Mouse (Mus musculus) lung, embryonic 15.5 days (tissue): Measurements from ENCODE around the gene Lama5. TPM values are rescaled to one million over a fixed set of nuclear protein-coding genes. Genes with fewer than 3 reads are reported as not detected.
A peak's percentile ranks its signal among the peaks of the same experiment; 100 is the strongest.

Experiments
- ATAC-seq: fragments of 200-750 bp; cut with Nextera tagmentation; 2 replicates; pipeline ENCODE4 v1.8.0; 2017; ENCODE audit warnings: moderate number of reproducible peaks, borderline replicate concordance; ENCODE audit not compliant: low FRiP score, low TSS enrichment; ENCODE audit errors: extremely low read depth
- H3K27ac ChIP-seq: fragments of 300-500 bp; sonication (generic); 2 replicates; pipeline ENCODE4 v1.5.1; 2015; ENCODE audit warnings: moderate library complexity, mild to moderate bottlenecking, inconsistent platforms
- H3K27me3 ChIP-seq: fragments of 300-500 bp; sonication (generic); 2 replicates; pipeline ENCODE4 v1.6.1; 2015; ENCODE audit warnings: inconsistent platforms
- H3K36me3 ChIP-seq: fragments of 300-500 bp; sonication (generic); 2 replicates; pipeline ENCODE4 v1.6.1; 2015; ENCODE audit warnings: inconsistent platforms
- H3K4me1 ChIP-seq: fragments of 300-500 bp; sonication (generic); 2 replicates; pipeline ENCODE4 v1.6.1; 2015; ENCODE audit warnings: inconsistent platforms
- H3K4me2 ChIP-seq: fragments of 300-500 bp; sonication (generic); 2 replicates; pipeline ENCODE4 v1.6.1; 2015; ENCODE audit warnings: inconsistent platforms, mild to moderate bottlenecking, moderate library complexity
- H3K4me3 ChIP-seq: fragments of 300-500 bp; sonication (generic); 2 replicates; pipeline ENCODE4 v1.5.1; 2015; ENCODE audit warnings: mild to moderate bottlenecking, inconsistent platforms
- H3K9ac ChIP-seq: fragments of 300-500 bp; sonication (generic); 2 replicates; pipeline ENCODE4 v1.6.1; 2015; ENCODE audit warnings: inconsistent platforms
- H3K9me3 ChIP-seq: fragments of 300-500 bp; sonication (generic); 2 replicates; pipeline ENCODE4 v1.6.1; 2016; ENCODE audit warnings: inconsistent platforms
- WGBS: fragments of 180-500 bp; shearing (Covaris S2); methylation state at CpG from one replicate; pipeline ENCODE4 v1.1.7; 2015; 5-methylcytosine and 5-hydroxymethylcytosine counted together
- polyA plus RNA-seq: library from polyadenylated mRNA; unstranded; fragments of >200 nt; fragmentation: Nextera tagmentation; extraction: Ambion mirVana; gene quantifications from 2 replicates; pipeline ENCODE4 v1.2.1, GENCODE M21; 2015

Lama5 gene
- polyA plus RNA-seq, 1 experiment from 2014 or later = 83.2 TPM

GRCm38 (mm10) chr2:180250930-180251611 lies 25.4 kb upstream of the Lama5 start:
- 27% methylated on average over 11 of the region's 11 CpGs for WGBS
- Histone ChIP-seq H3K4me2 (no peak overlapping the region), H3K9me3 (no peaks in the 10 kb centered on the region), H3K27me3 (no peaks in the 10 kb centered on the region), H3K36me3 (no peaks in the 10 kb centered on the region), H3K4me1 (peaks cover 10% of the 10 kb centered on the region), H3K9ac (no peak overlapping the region), H3K27ac (no peak overlapping the region), H3K4me3 (no peak overlapping the region)
- ATAC-seq = peak; percentile 84; the same call in 1 of the 2 replicates

- ATAC-seq = no peak
- H3K27me3 ChIP-seq = no peaks in the 10 kb centered on the region
- 53% methylated on average over 9 of the region's 9 CpGs for WGBS
- no peak overlapping the region for H3K4me2 ChIP-seq
- no peak overlapping the region for H3K4me3 ChIP-seq
- H3K27ac ChIP-seq = no peak overlapping the region
- 0 out of 2 replicates have a peak, but pooled peaks cover 7% of the 10 kb centered on the region for H3K4me1 ChIP-seq
- no peaks in the 10 kb centered on the region for H3K9me3 ChIP-seq
- H3K36me3 ChIP-seq = no peaks in the 10 kb centered on the region
- H3K9ac ChIP-seq = no peak overlapping the region
Observed at GRCm38 (mm10) chr2:180248947-180249660, 23.4 kb upstream of the Lama5 start.

GRCm38 (mm10) chr2:180247916-180248315 lies 22.3 kb upstream of the Lama5 start:
- no peaks in the 10 kb centered on the region for H3K36me3 ChIP-seq
- no peak overlapping the region for H3K4me3 ChIP-seq
- ATAC-seq = no peak
- H3K27me3 ChIP-seq = no peaks in the 10 kb centered on the region
- no peak overlapping the region for H3K27ac ChIP-seq
- no peak overlapping the region for H3K4me2 ChIP-seq
- H3K9me3 ChIP-seq = no peaks in the 10 kb centered on the region
- no peak overlapping the region for H3K9ac ChIP-seq
- H3K4me1 ChIP-seq = 0 out of 2 replicates have a peak, but pooled peaks cover 7% of the 10 kb centered on the region
- 84% methylated on average over 5 of the region's 5 CpGs for WGBS

GRCm38 (mm10) chr2:180243108-180243507 lies 17.4 kb upstream of the Lama5 start:
- ATAC-seq = no peak
- WGBS = 63% methylated on average over 4 of the region's 4 CpGs
- Histone ChIP-seq H3K4me1 (no peaks in the 10 kb centered on the region), H3K36me3 (no peaks in the 10 kb centered on the region), H3K9me3 (no peaks in the 10 kb centered on the region), H3K4me3 (no peak overlapping the region), H3K27me3 (no peaks in the 10 kb centered on the region), H3K9ac (no peak overlapping the region), H3K4me2 (no peak overlapping the region), H3K27ac (no peak overlapping the region)

- no peaks in the 10 kb centered on the region for H3K9me3 ChIP-seq
- no peak overlapping the region for H3K4me2 ChIP-seq
- 52% methylated on average over 5 of the region's 5 CpGs for WGBS
- no peak overlapping the region for H3K9ac ChIP-seq
- no peaks in the 10 kb centered on the region for H3K36me3 ChIP-seq
- H3K27me3 ChIP-seq = no peaks in the 10 kb centered on the region
- peaks cover 27% of the 10 kb centered on the region for H3K4me1 ChIP-seq
- no peak overlapping the region for H3K27ac ChIP-seq
- no peak for ATAC-seq
- H3K4me3 ChIP-seq = no peak overlapping the region
Observed at GRCm38 (mm10) chr2:180238591-180238990, 12.9 kb upstream of the Lama5 start.

GRCm38 (mm10) chr2:180237601-180238345 lies 12.1 kb upstream of the Lama5 start:
- WGBS = 86% methylated on average over 7 of the region's 7 CpGs
- Histone ChIP-seq H3K9me3 (no peaks in the 10 kb centered on the region), H3K4me3 (no peak overlapping the region), H3K27me3 (no peaks in the 10 kb centered on the region), H3K27ac (no peak overlapping the region), H3K4me2 (no peak overlapping the region), H3K4me1 (peaks cover 36% of the 10 kb centered on the region), H3K36me3 (no peaks in the 10 kb centered on the region), H3K9ac (no peak overlapping the region)
- ATAC-seq = no peak

- Histone ChIP-seq H3K4me1 (peaks cover 39% of the 10 kb centered on the region), H3K9me3 (no peaks in the 10 kb centered on the region), H3K9ac (no peak overlapping the region), H3K4me2 (no peak overlapping the region), H3K36me3 (no peaks in the 10 kb centered on the region), H3K4me3 (no peak overlapping the region), H3K27me3 (no peaks in the 10 kb centered on the region), H3K27ac (no peak overlapping the region)
- WGBS = 70% methylated on average over 3 of the region's 3 CpGs
- ATAC-seq = no peak
Observed at GRCm38 (mm10) chr2:180236930-180237329, 11.3 kb upstream of the Lama5 start.

- no peak for ATAC-seq
- WGBS = 59% methylated on average over 2 of the region's 3 CpGs
- peak overlapping the region; percentile 96 for H3K27ac ChIP-seq
Observed at GRCm38 (mm10) chr2:180236500-180236899, 10.8 kb upstream of the Lama5 start.

GRCm38 (mm10) chr2:180235788-180236187 lies 10.1 kb upstream of the Lama5 start:
- H3K4me2 ChIP-seq = no peak overlapping the region

More at GRCm38 (mm10) chr2:180236500-180236899, 10.8 kb upstream of the Lama5 start:
- no peaks in the 10 kb centered on the region for H3K27me3 ChIP-seq
- H3K4me3 ChIP-seq = no peak overlapping the region
- peaks cover 40% of the 10 kb centered on the region for H3K4me1 ChIP-seq
- no peak overlapping the region for H3K9ac ChIP-seq
- no peaks in the 10 kb centered on the region for H3K36me3 ChIP-seq
- H3K4me2 ChIP-seq = no peak overlapping the region
- no peaks in the 10 kb centered on the region for H3K9me3 ChIP-seq

GRCm38 (mm10) chr2:180234980-180235379 lies 9.3 kb upstream of the Lama5 start:
- Histone ChIP-seq H3K4me2 (peak overlapping the region; percentile 11), H3K36me3 (no peaks in the 10 kb centered on the region), H3K4me1 (peaks cover 55% of the 10 kb centered on the region), H3K9ac (0 out of 2 replicates have a peak overlapping the region, but pooled peaks have one; percentile 26), H3K9me3 (no peaks in the 10 kb centered on the region), H3K27me3 (no peaks in the 10 kb centered on the region), H3K4me3 (no peak overlapping the region), H3K27ac (peak overlapping the region; percentile 96)
- WGBS = 31% methylated on average over 6 of the region's 6 CpGs
- peak; percentile 72 for ATAC-seq

More at GRCm38 (mm10) chr2:180235788-180236187, 10.1 kb upstream of the Lama5 start:
- peak overlapping the region; percentile 96 for H3K27ac ChIP-seq
- no peak overlapping the region for H3K4me3 ChIP-seq
- H3K9ac ChIP-seq = no peak overlapping the region
- peaks cover 47% of the 10 kb centered on the region for H3K4me1 ChIP-seq
- H3K9me3 ChIP-seq = no peaks in the 10 kb centered on the region
- 57% methylated on average over 4 of the region's 4 CpGs for WGBS
- no peak for ATAC-seq
- H3K27me3 ChIP-seq = no peaks in the 10 kb centered on the region
- no peaks in the 10 kb centered on the region for H3K36me3 ChIP-seq

- Histone ChIP-seq H3K27ac (peak overlapping the region; percentile 96), H3K9ac (0 out of 2 replicates have a peak overlapping the region, but pooled peaks have one; percentile 26), H3K9me3 (no peaks in the 10 kb centered on the region), H3K4me1 (peaks cover 60% of the 10 kb centered on the region), H3K4me3 (no peak overlapping the region), H3K27me3 (no peaks in the 10 kb centered on the region), H3K36me3 (no peaks in the 10 kb centered on the region), H3K4me2 (no peak overlapping the region; the same call in 1 of the 2 replicates)
- WGBS = 15% methylated on average over 8 of the region's 8 CpGs
- ATAC-seq = peak; percentile 25; the same call in 1 of the 2 replicates
Observed at GRCm38 (mm10) chr2:180234353-180234752, 8.7 kb upstream of the Lama5 start.
